In the genomic region with DNA sequence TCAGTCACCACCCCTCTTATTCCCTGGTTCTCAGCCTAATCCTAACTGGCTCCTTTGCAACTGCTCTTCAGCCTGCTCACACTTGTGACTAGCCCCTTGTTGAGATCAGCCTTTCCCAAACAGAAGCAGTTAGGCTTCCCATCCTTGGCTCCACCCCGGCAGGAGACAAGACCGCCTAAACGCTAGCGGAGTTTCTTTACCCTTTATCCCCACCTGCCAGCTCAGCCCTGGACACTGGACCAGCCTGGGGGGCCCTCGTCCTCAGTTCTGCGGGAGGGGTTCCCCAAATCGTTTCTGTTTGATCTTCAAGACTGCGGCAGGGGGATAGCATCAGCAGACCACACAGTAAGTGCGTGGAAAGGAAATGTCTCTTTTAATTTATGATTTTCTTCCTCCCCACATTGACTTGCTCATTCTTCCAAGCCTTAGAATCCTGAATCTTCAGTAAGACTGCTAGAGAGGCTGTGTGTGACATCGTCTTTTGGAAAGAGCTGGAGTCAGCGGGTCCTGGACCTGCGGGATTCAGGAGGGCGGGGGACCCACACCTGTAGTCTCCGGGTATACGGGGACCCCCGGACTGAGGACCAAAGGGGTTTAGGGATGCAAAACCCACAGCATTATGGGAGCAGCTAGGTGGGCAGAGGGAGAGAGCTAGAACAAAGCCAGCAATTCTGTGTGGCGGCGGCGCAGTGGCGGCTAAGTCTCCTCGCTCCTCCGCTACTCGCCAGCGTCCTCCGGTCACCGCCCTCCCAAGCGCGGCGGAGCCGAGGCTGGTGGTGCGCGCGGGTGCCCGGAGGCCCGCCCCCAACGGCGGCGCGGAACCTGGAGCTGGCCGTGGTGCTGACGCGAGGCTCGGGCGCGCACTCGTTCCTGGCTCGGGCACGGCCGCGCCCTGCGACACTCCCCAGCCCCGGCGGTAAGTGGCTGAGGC, we compare ENCODE assay signal across 8 mouse cellular contexts. TPM values are rescaled to one million over a fixed set of nuclear protein-coding genes. Genes with fewer than 3 reads are reported as not detected.
DNase-seq lines count a peak whose midpoint lies in the region; ATAC-seq and TF ChIP-seq lines count a peak whose summit lies in the region.

A gene (plus strand): TSS at position 807 of the 931 bp plus-strand sequence.

- peak; percentile 39 for DNase-seq in G1E (ENCODE audit: low spot score)
- peak; percentile 24 for DNase-seq in c-Kit-positive CD71-positive TER-119-positive erythroid progenitor cells, embryonic 14.5 days (ENCODE audit: low spot score)
- peak; percentile 86 for DNase-seq in forebrain, embryonic 14.5 days (ENCODE audit: low spot score)
- DNase-seq in left cerebral cortex, adult 11 months (ENCODE audit: low spot score): peak; percentile 68
- peak; percentile 70 for DNase-seq in lung, postnatal 14 days
- DNase-seq in retina, embryonic 14.5 days (ENCODE audit: low spot score): peak; percentile 81
- peak; percentile 45 for DNase-seq in urinary bladder, adult 2 months (ENCODE audit: low spot score)

- H3K4me2 ChIP-seq in forebrain, embryonic 14.5 days (ENCODE audit: low read length): peak within 1 kb of the TSS; percentile 68
- peak within 1 kb of the TSS; percentile 67 for H3K4me2 ChIP-seq in hindbrain, embryonic 15.5 days

- H3K9ac ChIP-seq in forebrain, embryonic 14.5 days (ENCODE audit: low read length): peak within 1 kb of the TSS; percentile 64
- peak within 1 kb of the TSS; percentile 88 for H3K9ac ChIP-seq in hindbrain, embryonic 15.5 days

- H3K4me3 ChIP-seq in G1E (ENCODE audit: low read depth, low read length): peak within 1 kb of the TSS; percentile 40; the same call in 1 of the 2 replicates
- peak within 1 kb of the TSS; percentile 40 for H3K4me3 ChIP-seq in forebrain, embryonic 14.5 days (ENCODE audit: low read depth, low read length)
- peak within 1 kb of the TSS; percentile 78 for H3K4me3 ChIP-seq in hindbrain, embryonic 15.5 days

- under 1% methylated on average over 53 of the region's 53 CpGs for WGBS in forebrain, embryonic 14.5 days
- under 1% methylated on average over 52 of the region's 53 CpGs for WGBS in hindbrain, embryonic 15.5 days

- ATAC-seq in G1E (ENCODE audit: extremely low read depth, insufficient number of reproducible peaks, low FRiP score, poor library complexity, severe bottlenecking): no peak
- peak; percentile 89 for ATAC-seq in forebrain, embryonic 14.5 days
- ATAC-seq in hindbrain, embryonic 15.5 days (ENCODE audit: low FRiP score, low read depth): peak; percentile 94

- TF ChIP-seq CTCF in G1E (IDR thresholded peaks at IDR 0.05; ENCODE audit: low read depth, low read length): no peak

- peak within 1 kb of the TSS; percentile 81 for H3K27ac ChIP-seq in forebrain, embryonic 14.5 days (ENCODE audit: low read depth, low read length)
- peak within 1 kb of the TSS; percentile 92 for H3K27ac ChIP-seq in hindbrain, embryonic 15.5 days (replicated peaks)

- H3K36me3 ChIP-seq in G1E (replicated peaks): no peaks in the 10 kb centered on the region
- H3K36me3 ChIP-seq in forebrain, embryonic 14.5 days (ENCODE audit: control insufficient read depth, insufficient read depth, low read length): no peaks in the 10 kb centered on the region
- H3K36me3 ChIP-seq in hindbrain, embryonic 15.5 days: no peaks in the 10 kb centered on the region

- peaks cover 9% of the 10 kb centered on the region for H3K27me3 ChIP-seq in G1E (ENCODE audit: insufficient read depth, low read length)
- H3K27me3 ChIP-seq in forebrain, embryonic 14.5 days (replicated peaks; ENCODE audit: control insufficient read depth, insufficient read depth, low read length): no peaks in the 10 kb centered on the region; the same call in 1 of the 2 replicates
- 0 out of 2 replicates have a peak, but pooled peaks cover 3% of the 10 kb centered on the region for H3K27me3 ChIP-seq in hindbrain, embryonic 15.5 days

- H3K9me3 ChIP-seq in G1E (replicated peaks): peaks cover 6% of the 10 kb centered on the region
- no peaks in the 10 kb centered on the region for H3K9me3 ChIP-seq in forebrain, embryonic 14.5 days (replicated peaks; ENCODE audit: control insufficient read depth, low read length)
- H3K9me3 ChIP-seq in hindbrain, embryonic 15.5 days: no peaks in the 10 kb centered on the region

- H3K4me1 ChIP-seq in G1E (ENCODE audit: insufficient read depth, low read depth, low read length): peaks cover 4% of the 10 kb centered on the region; the same call in 1 of the 2 replicates
- peaks cover 11% of the 10 kb centered on the region for H3K4me1 ChIP-seq in forebrain, embryonic 14.5 days (ENCODE audit: control insufficient read depth, insufficient read depth, low read length)
- H3K4me1 ChIP-seq in hindbrain, embryonic 15.5 days (replicated peaks): peaks cover 45% of the 10 kb centered on the region

RNA-seq across cellular contexts. Expression of the gene that starts here (rescaled TPM):
- total RNA-seq in G1E (2014; fragmentation: Nextera tagmentation) (not detected in 2 replicates), G1E (2017) (0.05 and 0.06 TPM in 2 replicates)
- polyA plus RNA-seq in G1E (2012): not detected in 2 replicates
- polyA plus RNA-seq in forebrain, embryonic 14.5 days (2014; fragmentation: Nextera tagmentation; extraction: Ambion mirVana): 19.1 and 27.3 TPM in 2 replicates
- polyA plus RNA-seq in hindbrain, embryonic 15.5 days (2015; fragmentation: Nextera tagmentation; extraction: Ambion mirVana): 27.2 and 29.9 TPM in 2 replicates
- 0.01 TPM in 1 of 2 replicates, not detected in the other for polyA plus RNA-seq in urinary bladder, adult 2 months (2012; rRNA removed)

Comparison
In these comparisons a context has a peak if more than half of its experiments do, and no peak if none do; other contexts are left out.
1. RNA of the gene that starts here (polyA plus RNA-seq): 27.2 to 29.9 TPM in hindbrain, embryonic 15.5 days and 19.1 to 27.3 TPM in forebrain, embryonic 14.5 days; 0.01 TPM in urinary bladder, adult 2 months and not detected in G1E; every median in the first group is over 10 times any median in the second.
2. Peak in DNase-seq and H3K4me3 ChIP-seq in G1E; RNA of the gene not detected or under 1 TPM.
3. Peak in DNase-seq in urinary bladder, adult 2 months; RNA of the gene not detected or under 1 TPM.
4. DNase-seq: peak in every context shown above with its lines; median percentile 86 in forebrain, embryonic 14.5 days; 81 in retina, embryonic 14.5 days; 70 in lung, postnatal 14 days; 68 in left cerebral cortex, adult 11 months; 45 in urinary bladder, adult 2 months; 39 in G1E; 24 in c-Kit-positive CD71-positive TER-119-positive erythroid progenitor cells, embryonic 14.5 days.
5. Peak in every context shown above with its lines, with median percentiles within 50 percentile points of each other: H3K4me3 ChIP-seq.